Mouse (Mus musculus): ENCODE measurements around the gene Klrk1. TPM values are rescaled to one million over a fixed set of nuclear protein-coding genes. Genes with fewer than 3 reads are reported as not detected.

Gene Klrk1
- polyA plus RNA-seq, 1 experiment from 2014 or later = 0.15 TPM

- no peaks in the 10 kb centered on the region for H3K9me3 ChIP-seq
- H3K4me3 ChIP-seq (replicated peaks) = no peak overlapping the region
- H3K27ac ChIP-seq = no peak overlapping the region
- no peak for ATAC-seq
- H3K9ac ChIP-seq = no peak overlapping the region
- no peaks in the 10 kb centered on the region for H3K4me1 ChIP-seq (replicated peaks)
- no peak overlapping the region for H3K4me2 ChIP-seq (replicated peaks)
- no peaks in the 10 kb centered on the region for H3K36me3 ChIP-seq
- no peaks in the 10 kb centered on the region for H3K27me3 ChIP-seq (replicated peaks)
- WGBS = 64% methylated on average over 2 of the region's 2 CpGs
These were observed 58.4 kb downstream of the Klrk1 start for GRCm38 (mm10) chr6:129565257-129565656.

Other genes starting within 250 kb of the Klrk1 start
- gene Clec12b, start 238.0 kb downstream of the Klrk1 start, polyA plus RNA-seq (2015; fragmentation: Nextera tagmentation; extraction: Ambion mirVana) = not detected in 2 replicates
- gene Clec1b, start 226.6 kb downstream of the Klrk1 start, polyA plus RNA-seq (2015; fragmentation: Nextera tagmentation; extraction: Ambion mirVana) = 1.2 and 1.3 TPM in 2 replicates
- gene Clec9a, start 215.0 kb downstream of the Klrk1 start, polyA plus RNA-seq (2015; fragmentation: Nextera tagmentation; extraction: Ambion mirVana) = 0.13 and 0.20 TPM in 2 replicates
- 3.8 and 4.3 TPM in 2 replicates for gene Clec1a, start 171.9 kb downstream of the Klrk1 start, polyA plus RNA-seq (2015; fragmentation: Nextera tagmentation; extraction: Ambion mirVana)
- gene Olr1, start 116.7 kb downstream of the Klrk1 start, polyA plus RNA-seq (2015; fragmentation: Nextera tagmentation; extraction: Ambion mirVana) = 0.04 and 0.13 TPM in 2 replicates
- gene Tmem52b, start 111.3 kb downstream of the Klrk1 start, polyA plus RNA-seq (2015; fragmentation: Nextera tagmentation; extraction: Ambion mirVana) = 0.09 TPM in 1 of 2 replicates, not detected in the other
- 38.5 and 43.7 TPM in 2 replicates for gene Gabarapl1, start 90.7 kb downstream of the Klrk1 start, polyA plus RNA-seq (2015; fragmentation: Nextera tagmentation; extraction: Ambion mirVana)
- not detected in 2 replicates for gene Klre1, start 46.0 kb downstream of the Klrk1 start, polyA plus RNA-seq (2015; fragmentation: Nextera tagmentation; extraction: Ambion mirVana)
- 1.3 and 1.8 TPM in 2 replicates for gene Klrd1, start 32.1 kb downstream of the Klrk1 start, polyA plus RNA-seq (2015; fragmentation: Nextera tagmentation; extraction: Ambion mirVana)
- not detected in 2 replicates for gene Klrc3, start 19.5 kb upstream of the Klrk1 start, polyA plus RNA-seq (2015; fragmentation: Nextera tagmentation; extraction: Ambion mirVana)
- gene Klrc2, start 36.8 kb upstream of the Klrk1 start, polyA plus RNA-seq (2015; fragmentation: Nextera tagmentation; extraction: Ambion mirVana) = 0.09 TPM in 1 of 2 replicates, not detected in the other
- 0.39 and 0.40 TPM in 2 replicates for gene Klrc1, start 55.1 kb upstream of the Klrk1 start, polyA plus RNA-seq (2015; fragmentation: Nextera tagmentation; extraction: Ambion mirVana)
- not detected in 2 replicates for gene Klri1, start 93.3 kb upstream of the Klrk1 start, polyA plus RNA-seq (2015; fragmentation: Nextera tagmentation; extraction: Ambion mirVana)
- 0.10 and 0.11 TPM in 2 replicates for gene Klri2, start 116.6 kb upstream of the Klrk1 start, polyA plus RNA-seq (2015; fragmentation: Nextera tagmentation; extraction: Ambion mirVana)
- gene Gm156, start 160.4 kb upstream of the Klrk1 start, polyA plus RNA-seq (2015; fragmentation: Nextera tagmentation; extraction: Ambion mirVana) = not detected in 2 replicates
- not detected in 2 replicates for gene Gm17631, start 238.8 kb upstream of the Klrk1 start, polyA plus RNA-seq (2015; fragmentation: Nextera tagmentation; extraction: Ambion mirVana)